Mouse (Mus musculus) hindbrain, embryonic 15.5 days (tissue): ENCODE results near the gene Vmn1r53. TPM values are rescaled to one million over a fixed set of nuclear protein-coding genes. Genes with fewer than 3 reads are reported as not detected.
"Not testable (repeated sequence)": the region's sequence is repeated elsewhere in the genome, so short reads cannot be mapped to it uniquely, and the experiment has no call there.

ENCODE experiments used
- ATAC-seq: fragments of 200-750 bp; cut with Nextera tagmentation; 2 replicates; pipeline ENCODE4 v1.8.0; 2017; ENCODE audit warnings: low read depth, moderate number of reproducible peaks, moderate TSS enrichment; ENCODE audit not compliant: low FRiP score
- H3K27ac ChIP-seq: fragments of 300-500 bp; sonication (generic); replicated peaks from 2 replicates; pipeline ENCODE4 v1.5.1; 2015; ENCODE audit warnings: mild to moderate bottlenecking, inconsistent platforms
- H3K27me3 ChIP-seq: fragments of 300-500 bp; sonication (generic); 2 replicates; pipeline ENCODE4 v1.6.1; 2015; ENCODE audit warnings: control low read depth, inconsistent platforms
- H3K36me3 ChIP-seq: fragments of 300-500 bp; sonication (generic); 2 replicates; pipeline ENCODE4 v1.6.1; 2015; ENCODE audit warnings: control low read depth, inconsistent platforms
- H3K4me1 ChIP-seq: fragments of 300-500 bp; sonication (generic); replicated peaks from 2 replicates; pipeline ENCODE4 v1.6.1; 2015; ENCODE audit warnings: control low read depth, inconsistent platforms
- H3K4me2 ChIP-seq: fragments of 300-500 bp; sonication (generic); 2 replicates; pipeline ENCODE4 v1.6.1; 2015; ENCODE audit warnings: moderate library complexity, mild to moderate bottlenecking, inconsistent platforms
- H3K4me3 ChIP-seq: fragments of 300-500 bp; sonication (generic); 2 replicates; pipeline ENCODE4 v1.5.1; 2015; ENCODE audit warnings: mild to moderate bottlenecking, inconsistent platforms
- H3K9ac ChIP-seq: fragments of 300-500 bp; sonication (generic); 2 replicates; pipeline ENCODE4 v1.6.1; 2015; ENCODE audit warnings: inconsistent platforms
- H3K9me3 ChIP-seq: fragments of 300-500 bp; sonication (generic); 2 replicates; pipeline ENCODE4 v1.6.1; 2016; ENCODE audit warnings: control low read depth, inconsistent platforms
- WGBS: fragments of 180-500 bp; shearing (Covaris S2); methylation state at CpG from one replicate; pipeline ENCODE4 v1.1.7; 2015; 5-methylcytosine and 5-hydroxymethylcytosine counted together
- polyA plus RNA-seq: library from polyadenylated mRNA; unstranded; fragments of >200 nt; fragmentation: Nextera tagmentation; extraction: Ambion mirVana; gene quantifications from 2 replicates; pipeline ENCODE4 v1.2.1, GENCODE M21; 2015

Gene Vmn1r53
- not detected in 2 replicates for polyA plus RNA-seq

DNA sequence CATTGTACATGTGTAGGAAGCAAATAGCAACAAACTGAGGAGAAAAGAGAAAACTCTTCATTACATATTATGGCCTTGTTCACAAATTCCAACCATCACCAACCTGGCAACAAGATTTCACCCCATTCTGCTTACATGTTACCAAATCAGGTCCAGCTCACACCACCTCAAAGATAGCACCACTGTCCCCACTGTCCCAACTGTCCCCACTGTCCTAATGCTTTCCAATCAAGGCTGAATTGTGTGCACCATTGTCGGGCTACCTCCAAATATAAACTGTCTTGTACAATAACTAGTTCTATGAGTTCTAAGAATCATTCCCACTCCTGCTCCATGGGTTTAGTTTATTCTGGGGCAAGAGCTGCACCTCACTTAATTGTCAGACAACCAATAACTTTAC lies at the start of gene Vmn1r53:
Gene Vmn1r53 (minus strand): TSS at position 101 of the 400 bp plus-strand sequence.
- H3K4me2 ChIP-seq = no peak within 1 kb of the TSS
- ATAC-seq = no peak
- no peak within 1 kb of the TSS for H3K27ac ChIP-seq
- no peaks in the 10 kb centered on the region for H3K36me3 ChIP-seq
- H3K27me3 ChIP-seq = no peaks in the 10 kb centered on the region
- H3K4me1 ChIP-seq = no peaks in the 10 kb centered on the region
- H3K9me3 ChIP-seq = no peaks in the 10 kb centered on the region
- H3K4me3 ChIP-seq = no peak within 1 kb of the TSS
- H3K9ac ChIP-seq = no peak within 1 kb of the TSS
- 83% methylated on average over 1 of the region's 1 CpGs for WGBS

DNA sequence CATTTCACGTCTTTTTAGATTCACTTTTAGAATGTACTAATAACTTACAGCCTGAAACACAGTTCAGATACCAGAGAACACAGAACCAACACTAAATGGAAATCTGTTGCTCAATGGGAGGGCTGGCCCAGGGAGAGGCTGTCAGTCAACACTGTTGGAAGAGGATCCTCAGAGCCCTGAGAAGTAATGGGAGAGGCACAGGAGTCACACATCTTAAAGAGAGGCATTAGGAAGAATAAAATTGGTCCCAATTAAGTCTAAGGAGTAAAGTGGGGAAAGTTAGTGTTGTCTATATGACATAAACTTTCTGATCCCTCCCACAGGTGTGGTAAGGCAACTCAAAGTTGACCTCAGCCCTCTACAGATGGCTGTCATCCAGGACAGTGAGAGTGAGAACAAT lies 21.8 kb upstream of the Vmn1r53 start, which contains the start of gene Vmn1r54:
Gene Vmn1r54 (plus strand): TSS at position 301 of the 400 bp plus-strand sequence.
- H3K36me3 ChIP-seq = no peaks in the 10 kb centered on the region
- no peak within 1 kb of the TSS for H3K27ac ChIP-seq
- no peak within 1 kb of the TSS for H3K4me2 ChIP-seq
- no peaks in the 10 kb centered on the region for H3K4me1 ChIP-seq
- no peak within 1 kb of the TSS for H3K4me3 ChIP-seq
- H3K9me3 ChIP-seq = no peaks in the 10 kb centered on the region
- H3K27me3 ChIP-seq = no peaks in the 10 kb centered on the region
- no peak for ATAC-seq
- no peak within 1 kb of the TSS for H3K9ac ChIP-seq
- WGBS = 84% methylated on average over 1 of the region's 1 CpGs

DNA sequence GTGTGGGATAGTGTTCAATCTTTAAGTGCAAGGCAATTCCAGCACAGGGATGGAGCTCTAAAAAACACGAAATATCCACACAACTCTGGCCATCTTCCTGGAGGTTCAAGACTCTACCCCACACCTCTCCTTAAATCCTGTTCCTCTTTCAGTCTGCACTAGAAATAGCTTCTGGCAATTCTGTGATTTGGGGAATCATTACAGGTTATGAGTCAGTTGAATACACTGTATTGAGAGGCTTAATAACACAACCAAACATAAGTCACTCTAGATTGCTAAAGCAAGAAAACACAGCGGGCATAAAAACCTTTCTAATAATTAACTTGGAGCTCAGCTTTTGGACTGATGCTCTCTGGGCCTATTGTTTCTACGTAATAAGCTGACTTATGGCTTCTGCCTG lies 19.8 kb upstream of the Vmn1r53 start:
- Histone ChIP-seq H3K4me1 (no peaks in the 10 kb centered on the region), H3K36me3 (no peaks in the 10 kb centered on the region), H3K9me3 (no peaks in the 10 kb centered on the region), H3K4me3 (no peak overlapping the region), H3K4me2 (no peak overlapping the region), H3K27ac (no peak overlapping the region), H3K27me3 (no peaks in the 10 kb centered on the region), H3K9ac (no peak overlapping the region)
- ATAC-seq = no peak
- WGBS = 80% methylated on average over 3 of the region's 3 CpGs

DNA sequence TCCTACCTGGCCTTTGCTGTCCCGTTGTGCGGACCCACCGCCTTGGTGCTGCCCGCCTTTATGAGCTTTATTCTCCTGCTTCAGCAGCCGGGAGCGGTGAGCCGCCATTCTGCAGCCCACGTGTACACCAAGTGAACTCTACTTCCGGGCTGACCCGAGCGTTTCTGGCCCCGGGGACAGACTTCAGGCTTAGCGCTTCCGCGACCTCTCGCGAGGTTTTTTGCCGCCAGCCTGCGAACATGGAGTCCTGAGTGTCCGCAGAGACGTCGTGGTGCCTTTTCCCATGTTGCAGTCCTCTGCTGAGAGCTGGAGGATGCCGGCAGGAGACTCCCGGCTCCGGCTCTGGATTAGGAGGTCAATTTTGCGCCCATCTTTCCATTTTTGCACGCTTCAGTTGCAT lies 8.4 kb upstream of the Vmn1r53 start:
- Histone ChIP-seq H3K9me3 (no peaks in the 10 kb centered on the region), H3K4me3 (no peak overlapping the region), H3K4me1 (no peaks in the 10 kb centered on the region), H3K36me3 (no peaks in the 10 kb centered on the region), H3K9ac (no peak overlapping the region), H3K27ac (no peak overlapping the region), H3K4me2 (no peak overlapping the region), H3K27me3 (no peaks in the 10 kb centered on the region)
- 62% methylated on average over 27 of the region's 27 CpGs for WGBS
- ATAC-seq = no peak

DNA sequence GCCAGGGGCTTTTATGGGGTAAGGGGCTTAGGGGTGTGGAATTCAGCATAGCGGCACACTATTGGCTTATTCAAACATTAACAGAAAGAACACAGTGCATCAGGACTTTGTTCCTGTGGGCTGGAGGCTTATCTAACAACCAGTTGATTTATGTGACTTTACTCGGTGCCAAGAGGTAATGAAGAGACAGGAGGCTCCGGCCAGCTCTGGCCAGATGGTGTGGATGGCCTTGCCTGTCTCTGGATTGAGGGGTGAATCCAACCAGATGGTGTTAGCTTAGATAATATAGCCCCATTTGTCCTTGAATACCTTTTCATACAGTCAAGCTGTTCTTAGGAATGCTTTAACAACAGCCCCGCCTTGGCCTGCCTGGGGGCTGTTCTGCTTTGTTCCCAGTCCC lies 7.9 kb upstream of the Vmn1r53 start:
- H3K9ac ChIP-seq, H3K27me3 ChIP-seq, H3K4me1 ChIP-seq, H3K27ac ChIP-seq, H3K4me3 ChIP-seq, H3K9me3 ChIP-seq, H3K4me2 ChIP-seq, ATAC-seq, H3K36me3 ChIP-seq: not testable (repeated sequence)
- 92% methylated on average over 4 of the region's 4 CpGs for WGBS

DNA sequence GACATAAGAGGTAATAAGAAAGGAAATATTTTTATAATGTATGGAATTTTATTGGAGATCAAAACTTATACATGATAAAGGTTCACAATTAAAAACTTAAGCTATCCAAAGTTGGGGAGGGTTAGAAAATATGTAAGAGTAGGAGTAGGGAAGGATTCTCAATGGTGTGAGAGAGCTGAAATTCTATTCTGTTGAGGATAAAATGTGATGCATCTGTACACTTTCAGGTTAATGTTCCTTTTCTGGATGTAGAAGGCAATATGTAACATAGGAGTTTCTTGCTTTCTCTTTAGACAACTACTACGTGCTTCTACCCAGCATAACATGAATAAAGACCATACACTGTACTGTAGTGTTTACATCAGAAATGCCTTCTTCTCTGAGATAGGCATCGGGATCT lies 21.7 kb downstream of the Vmn1r53 start, which contains the start of gene V1ra8:
Gene V1ra8 (plus strand): TSS at position 301 of the 400 bp plus-strand sequence.
- not testable (repeated sequence) for H3K9me3 ChIP-seq

DNA sequence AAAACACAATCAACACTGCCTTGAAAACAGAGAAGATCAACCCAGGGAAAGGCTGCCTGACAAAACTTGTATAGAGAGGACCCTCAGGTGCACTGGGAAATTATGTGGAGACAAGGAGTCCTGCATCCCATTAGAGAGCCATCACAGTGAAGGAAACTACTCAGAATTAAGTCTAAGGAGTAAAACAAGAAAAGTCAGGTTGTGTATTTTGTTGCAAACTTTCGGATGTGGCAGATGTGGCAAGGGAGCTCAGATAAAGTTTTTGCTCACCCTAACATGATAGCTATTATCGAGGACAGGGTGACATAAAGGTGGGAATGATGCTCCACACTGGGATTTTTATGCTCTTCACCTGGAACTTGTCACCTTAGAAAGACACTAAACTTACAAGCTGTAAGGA lies 49.7 kb downstream of the Vmn1r53 start, which contains the start of gene Vmn1r52:
Gene Vmn1r52 (plus strand): TSS at position 301 of the 400 bp plus-strand sequence.
- Histone ChIP-seq H3K4me2 (no peak within 1 kb of the TSS), H3K4me3 (no peak within 1 kb of the TSS), H3K4me1 (no peaks in the 10 kb centered on the region), H3K9me3 (no peaks in the 10 kb centered on the region), H3K36me3 (no peaks in the 10 kb centered on the region), H3K27ac (no peak within 1 kb of the TSS), H3K27me3 (no peaks in the 10 kb centered on the region), H3K9ac (no peak within 1 kb of the TSS)
- ATAC-seq = no peak
- 83% methylated on average over 2 of the region's 2 CpGs for WGBS

More for the DNA sequence above, 21.7 kb downstream of the Vmn1r53 start, which contains the start of gene V1ra8:
- 81% methylated on average over 2 of the region's 2 CpGs for WGBS
- not testable (repeated sequence) for H3K9ac ChIP-seq, H3K27me3 ChIP-seq, ATAC-seq, H3K27ac ChIP-seq, H3K4me3 ChIP-seq, H3K36me3 ChIP-seq, H3K4me2 ChIP-seq, H3K4me1 ChIP-seq

Other genes with a start within 250 kb of the Vmn1r53 start
- gene Vmn1r47, start 208.3 kb downstream of the Vmn1r53 start, polyA plus RNA-seq = not detected in 2 replicates
- not detected in 2 replicates for gene Vmn1r48, start 187.6 kb downstream of the Vmn1r53 start, polyA plus RNA-seq
- not detected in 2 replicates for gene Vmn1r49, start 145.9 kb downstream of the Vmn1r53 start, polyA plus RNA-seq
- not detected in 2 replicates for gene Vmn1r50, start 123.0 kb downstream of the Vmn1r53 start, polyA plus RNA-seq
- 0.05 TPM in 2 replicates for gene Vmn1r51, start 101.8 kb downstream of the Vmn1r53 start, polyA plus RNA-seq
- gene Vmn1r52, start 49.6 kb downstream of the Vmn1r53 start, polyA plus RNA-seq = not detected in 2 replicates
- not detected in 2 replicates for gene V1ra8, start 21.6 kb downstream of the Vmn1r53 start, polyA plus RNA-seq
- not detected in 2 replicates for gene Vmn1r54, start 21.9 kb upstream of the Vmn1r53 start, polyA plus RNA-seq
- gene BC048671, start 76.8 kb upstream of the Vmn1r53 start, polyA plus RNA-seq = not detected in 2 replicates
- gene Chst13, start 100.7 kb upstream of the Vmn1r53 start, polyA plus RNA-seq = 0.12 TPM in 1 of 2 replicates, not detected in the other
- not detected in 2 replicates for gene Uroc1, start 108.8 kb upstream of the Vmn1r53 start, polyA plus RNA-seq
- gene Zxdc, start 145.1 kb upstream of the Vmn1r53 start, polyA plus RNA-seq = 9.8 and 11.2 TPM in 2 replicates
- 6.7 and 7.2 TPM in 2 replicates for gene Cfap100, start 204.4 kb upstream of the Vmn1r53 start, polyA plus RNA-seq
- gene Klf15, start 238.1 kb upstream of the Vmn1r53 start, polyA plus RNA-seq = 17.3 and 20.0 TPM in 2 replicates